Mouse (Mus musculus) midbrain, embryonic 16.5 days (tissue): ENCODE measurements around the gene Nrp1. TPM values are rescaled to one million over a fixed set of nuclear protein-coding genes. Genes with fewer than 3 reads are reported as not detected.

Experiments
- ATAC-seq: fragments of 200-750 bp; cut with Nextera tagmentation; 2 replicates; pipeline ENCODE4 v1.8.0; 2017; ENCODE audit warnings: moderate TSS enrichment
- H3K27ac ChIP-seq: fragments of 300-500 bp; sonication (generic); 2 replicates; pipeline ENCODE4 v1.5.1; 2014; ENCODE audit warnings: mild to moderate bottlenecking, low read length, mixed read lengths
- H3K27me3 ChIP-seq: fragments of 300-500 bp; sonication (generic); 2 replicates; pipeline ENCODE4 v1.6.1; 2014; ENCODE audit warnings: low read depth, low read length, mixed read lengths; ENCODE audit not compliant: control insufficient read depth, insufficient read depth
- H3K36me3 ChIP-seq: fragments of 300-500 bp; sonication (generic); 2 replicates; pipeline ENCODE4 v1.6.1; 2014; ENCODE audit warnings: mild to moderate bottlenecking, low read length, moderate library complexity, mixed read lengths; ENCODE audit not compliant: control insufficient read depth, insufficient read depth
- H3K4me1 ChIP-seq: fragments of 300-500 bp; sonication (generic); 2 replicates; pipeline ENCODE4 v1.6.1; 2014; ENCODE audit warnings: mild to moderate bottlenecking, low read length, mixed read lengths; ENCODE audit not compliant: control insufficient read depth, insufficient read depth
- H3K4me2 ChIP-seq: fragments of 300-500 bp; sonication (generic); 2 replicates; pipeline ENCODE4 v1.6.1; 2014; ENCODE audit warnings: mild to moderate bottlenecking, low read length, mixed read lengths
- H3K4me3 ChIP-seq: fragments of 300-500 bp; sonication (generic); 2 replicates; pipeline ENCODE4 v1.5.1; 2014; ENCODE audit warnings: low read depth, mild to moderate bottlenecking, low read length, moderate library complexity, mixed read lengths
- H3K9ac ChIP-seq: fragments of 300-500 bp; sonication (generic); 2 replicates; pipeline ENCODE4 v1.6.1; 2014; ENCODE audit warnings: low read depth, low read length, mixed read lengths
- H3K9me3 ChIP-seq: fragments of 300-500 bp; sonication (generic); replicated peaks from 2 replicates; pipeline ENCODE4 v1.6.1; 2014; ENCODE audit warnings: mild to moderate bottlenecking, low read length, mixed read lengths; ENCODE audit not compliant: control insufficient read depth, poor library complexity, severe bottlenecking
- WGBS: fragments of 180-500 bp; shearing (Covaris S2); extraction: QIAGEN DNeasy Blood & Tissue Kit; methylation state at CpG from one replicate; pipeline ENCODE4 v1.1.7; 2014; 5-methylcytosine and 5-hydroxymethylcytosine counted together
- polyA plus RNA-seq: library from polyadenylated mRNA; unstranded; fragments of >200 nt; fragmentation: Nextera tagmentation; extraction: Ambion mirVana; gene quantifications from 2 replicates; pipeline ENCODE4 v1.2.1, GENCODE M21; 2015

Nrp1 gene
- polyA plus RNA-seq, 1 experiment from 2014 or later = 85.8 TPM

DNA sequence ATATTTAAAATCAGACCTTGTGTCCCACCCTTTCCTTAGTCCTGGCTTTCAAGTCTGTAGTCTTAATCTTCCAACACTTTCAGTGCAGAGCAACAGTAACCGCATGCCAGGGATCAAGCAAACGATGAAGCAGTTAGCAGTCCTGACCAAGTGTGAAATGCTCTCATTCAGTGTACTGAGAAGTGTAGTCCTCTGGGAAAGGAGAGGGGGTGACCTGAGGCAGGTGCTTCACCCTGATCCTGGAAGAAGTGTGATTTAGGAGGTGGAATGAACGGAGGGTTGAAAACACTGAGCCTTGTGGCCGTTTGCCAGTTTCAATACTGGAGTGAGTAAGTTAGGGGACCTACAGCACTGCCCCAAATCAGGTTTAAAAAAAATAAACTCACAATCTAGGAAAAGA, 119.6 kb downstream of the Nrp1 start:
- Histone ChIP-seq H3K36me3 (peaks cover 2% of the 10 kb centered on the region), H3K9me3 (no peaks in the 10 kb centered on the region), H3K27me3 (no peaks in the 10 kb centered on the region), H3K4me1 (no peaks in the 10 kb centered on the region), H3K4me3 (no peak overlapping the region), H3K27ac (no peak overlapping the region), H3K4me2 (no peak overlapping the region), H3K9ac (no peak overlapping the region)
- ATAC-seq = no peak
- 84% methylated on average over 4 of the region's 4 CpGs for WGBS

DNA sequence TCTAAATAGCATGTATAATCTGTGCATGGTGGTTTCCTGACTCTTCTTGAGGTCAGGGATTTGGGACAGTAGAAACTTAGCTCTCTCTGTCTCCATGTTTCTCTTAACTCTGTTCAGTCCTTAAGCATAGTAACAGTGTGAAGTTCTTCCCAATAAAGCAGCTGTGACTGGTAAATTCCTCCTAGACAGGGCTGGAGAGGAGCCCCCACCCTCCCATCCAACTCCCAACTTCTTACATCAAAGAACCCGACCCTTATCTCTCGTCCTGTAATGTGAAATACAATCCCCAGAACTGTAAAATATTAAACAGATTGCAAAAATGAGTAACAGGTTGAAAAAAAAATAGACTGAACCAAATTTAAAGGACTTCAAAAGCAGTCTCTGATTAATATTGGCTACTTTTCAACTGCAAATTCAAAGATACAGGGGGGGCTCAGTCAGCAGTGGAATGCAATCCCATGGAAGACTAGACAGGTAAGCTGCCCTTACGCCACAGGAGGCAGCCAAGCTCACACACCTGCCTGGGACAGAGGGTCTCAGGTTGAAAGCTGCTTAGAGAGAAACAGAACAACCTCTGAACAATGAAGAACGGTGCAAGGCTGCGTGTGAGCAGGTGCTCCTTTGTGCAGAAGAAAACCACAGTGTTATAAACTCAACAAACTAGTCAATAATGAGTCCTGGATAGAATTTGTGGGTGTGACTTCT, 121.1 kb downstream of the Nrp1 start:
- H3K9me3 ChIP-seq = no peaks in the 10 kb centered on the region

DNA sequence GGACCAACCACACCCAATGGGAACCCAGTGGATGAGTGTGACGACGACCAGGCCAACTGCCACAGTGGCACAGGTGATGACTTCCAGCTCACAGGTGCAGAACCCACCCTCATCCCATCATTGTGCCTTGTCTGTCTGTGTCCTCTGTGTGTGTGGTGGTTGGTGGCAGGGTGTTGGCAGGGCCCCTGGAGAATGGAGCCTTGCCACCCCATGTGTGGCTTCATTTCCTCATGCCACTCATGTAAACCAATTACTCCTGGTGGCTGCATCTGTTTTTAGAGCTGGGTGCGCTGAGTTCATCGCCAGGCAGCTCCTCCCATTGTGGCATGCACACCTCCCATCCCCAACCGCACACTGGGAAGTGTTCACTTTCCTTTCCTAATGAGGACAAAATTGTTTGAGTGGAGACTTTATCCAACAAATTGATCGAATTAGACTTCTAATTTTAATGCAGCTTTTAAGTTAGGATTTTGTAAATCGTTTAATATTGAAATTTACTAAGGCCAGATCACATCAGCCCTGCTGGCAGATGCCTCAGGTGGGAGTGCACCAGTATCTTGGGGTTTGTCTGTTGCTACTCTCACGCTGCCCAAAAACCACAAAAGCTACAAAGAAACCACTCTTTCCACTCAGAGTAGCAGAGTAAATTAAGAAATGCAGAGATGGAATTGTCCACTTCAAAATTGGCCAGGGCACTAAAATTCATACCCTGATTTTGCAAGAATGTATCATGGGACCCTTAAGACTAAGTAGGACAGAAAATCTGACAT, 122.7 kb downstream of the Nrp1 start:
- ATAC-seq = no peak
- 91% methylated on average over 8 of the region's 8 CpGs for WGBS
- H3K36me3 ChIP-seq = peaks cover 2% of the 10 kb centered on the region

More for the DNA sequence above, 121.1 kb downstream of the Nrp1 start:
- H3K4me3 ChIP-seq = no peak overlapping the region
- 73% methylated on average over 5 of the region's 5 CpGs for WGBS
- no peak overlapping the region for H3K4me2 ChIP-seq
- peaks cover 2% of the 10 kb centered on the region for H3K36me3 ChIP-seq
- no peak for ATAC-seq
- H3K4me1 ChIP-seq = no peaks in the 10 kb centered on the region
- no peaks in the 10 kb centered on the region for H3K27me3 ChIP-seq
- H3K27ac ChIP-seq = no peak overlapping the region
- H3K9ac ChIP-seq = no peak overlapping the region

DNA sequence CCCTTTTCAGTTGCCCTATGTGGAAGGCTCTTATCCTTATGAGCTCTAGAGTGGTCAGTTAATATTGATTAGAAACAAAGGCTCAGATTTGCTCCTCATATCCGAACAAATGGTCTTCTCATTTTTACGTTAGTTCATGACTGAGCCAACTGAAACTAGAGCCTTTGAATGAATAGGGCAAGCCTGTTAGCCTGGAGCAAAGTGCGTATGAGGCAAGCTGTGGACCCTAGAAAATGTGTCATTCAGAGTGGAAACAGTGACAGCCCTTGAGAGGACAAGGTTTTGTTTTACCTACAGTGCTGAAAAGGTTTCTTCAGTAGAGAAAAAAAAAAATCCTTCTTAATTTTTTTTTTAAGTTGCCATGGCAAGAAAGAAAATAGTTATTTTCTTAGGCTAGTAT, 124.9 kb downstream of the Nrp1 start:
- Histone ChIP-seq H3K9ac (no peak overlapping the region), H3K4me3 (no peak overlapping the region), H3K4me1 (no peaks in the 10 kb centered on the region), H3K4me2 (no peak overlapping the region), H3K27ac (no peak overlapping the region), H3K9me3 (no peaks in the 10 kb centered on the region), H3K27me3 (no peaks in the 10 kb centered on the region), H3K36me3 (no peaks in the 10 kb centered on the region; the same call in 1 of the 2 replicates)
- WGBS = 83% methylated on average over 3 of the region's 3 CpGs
- ATAC-seq = no peak

More for the DNA sequence above, 122.7 kb downstream of the Nrp1 start:
- no peak overlapping the region for H3K4me2 ChIP-seq
- no peak overlapping the region for H3K9ac ChIP-seq
- H3K9me3 ChIP-seq = no peaks in the 10 kb centered on the region
- no peaks in the 10 kb centered on the region for H3K4me1 ChIP-seq
- H3K4me3 ChIP-seq = no peak overlapping the region
- no peak overlapping the region for H3K27ac ChIP-seq
- H3K27me3 ChIP-seq = no peaks in the 10 kb centered on the region

DNA sequence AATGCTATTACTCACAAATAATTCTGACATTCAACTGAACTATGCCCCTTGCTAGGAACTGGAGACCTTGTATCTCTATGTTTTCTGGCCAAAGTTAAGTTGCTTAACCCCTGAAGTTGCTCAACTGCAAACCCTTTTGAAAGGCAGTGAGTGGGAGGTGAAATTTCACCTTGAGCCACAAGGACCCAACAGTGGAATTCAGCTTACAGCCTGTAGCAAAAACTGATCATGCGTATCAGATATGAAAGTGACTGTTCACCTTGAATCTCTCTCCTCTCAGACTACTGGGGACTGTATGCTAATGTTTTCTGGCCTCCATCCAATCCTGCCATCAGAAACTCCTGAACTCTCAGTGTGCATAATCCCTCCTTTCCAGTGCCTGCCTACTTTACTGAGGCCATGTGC, 126.3 kb downstream of the Nrp1 start:
- Histone ChIP-seq H3K9me3 (no peaks in the 10 kb centered on the region), H3K36me3 (no peaks in the 10 kb centered on the region; the same call in none of the 2 replicates), H3K9ac (no peak overlapping the region), H3K4me2 (no peak overlapping the region), H3K27ac (no peak overlapping the region), H3K27me3 (no peaks in the 10 kb centered on the region), H3K4me1 (no peaks in the 10 kb centered on the region), H3K4me3 (no peak overlapping the region)
- 77% methylated on average over 1 of the region's 1 CpGs for WGBS
- no peak for ATAC-seq

DNA sequence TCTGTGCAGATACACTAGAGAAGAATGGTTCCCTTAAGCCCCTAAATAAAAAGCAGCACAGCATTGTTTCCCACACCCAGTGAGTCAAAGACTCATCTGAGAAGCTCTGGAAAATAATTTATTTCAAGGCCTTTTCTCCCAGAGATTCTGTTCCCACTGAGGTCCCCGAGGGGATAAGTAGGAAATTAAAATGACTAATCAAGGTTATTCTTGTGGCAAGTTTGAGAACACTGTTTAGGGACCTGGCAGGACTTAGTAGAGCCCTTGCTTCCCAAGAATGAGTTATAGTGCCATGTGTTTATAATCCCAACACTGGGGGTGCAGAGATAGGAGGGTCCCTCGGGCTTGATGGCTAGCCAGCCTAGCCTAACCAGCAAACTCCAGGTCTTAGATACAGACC, 127.6 kb downstream of the Nrp1 start:
- no peak overlapping the region for H3K4me3 ChIP-seq
- H3K9me3 ChIP-seq = no peaks in the 10 kb centered on the region
- no peaks in the 10 kb centered on the region for H3K4me1 ChIP-seq
- H3K27me3 ChIP-seq = no peaks in the 10 kb centered on the region
- no peak overlapping the region for H3K9ac ChIP-seq
- 63% methylated on average over 2 of the region's 2 CpGs for WGBS
- no peak overlapping the region for H3K4me2 ChIP-seq
- no peak overlapping the region for H3K27ac ChIP-seq
- ATAC-seq = no peak
- H3K36me3 ChIP-seq = no peaks in the 10 kb centered on the region; the same call in none of the 2 replicates

DNA sequence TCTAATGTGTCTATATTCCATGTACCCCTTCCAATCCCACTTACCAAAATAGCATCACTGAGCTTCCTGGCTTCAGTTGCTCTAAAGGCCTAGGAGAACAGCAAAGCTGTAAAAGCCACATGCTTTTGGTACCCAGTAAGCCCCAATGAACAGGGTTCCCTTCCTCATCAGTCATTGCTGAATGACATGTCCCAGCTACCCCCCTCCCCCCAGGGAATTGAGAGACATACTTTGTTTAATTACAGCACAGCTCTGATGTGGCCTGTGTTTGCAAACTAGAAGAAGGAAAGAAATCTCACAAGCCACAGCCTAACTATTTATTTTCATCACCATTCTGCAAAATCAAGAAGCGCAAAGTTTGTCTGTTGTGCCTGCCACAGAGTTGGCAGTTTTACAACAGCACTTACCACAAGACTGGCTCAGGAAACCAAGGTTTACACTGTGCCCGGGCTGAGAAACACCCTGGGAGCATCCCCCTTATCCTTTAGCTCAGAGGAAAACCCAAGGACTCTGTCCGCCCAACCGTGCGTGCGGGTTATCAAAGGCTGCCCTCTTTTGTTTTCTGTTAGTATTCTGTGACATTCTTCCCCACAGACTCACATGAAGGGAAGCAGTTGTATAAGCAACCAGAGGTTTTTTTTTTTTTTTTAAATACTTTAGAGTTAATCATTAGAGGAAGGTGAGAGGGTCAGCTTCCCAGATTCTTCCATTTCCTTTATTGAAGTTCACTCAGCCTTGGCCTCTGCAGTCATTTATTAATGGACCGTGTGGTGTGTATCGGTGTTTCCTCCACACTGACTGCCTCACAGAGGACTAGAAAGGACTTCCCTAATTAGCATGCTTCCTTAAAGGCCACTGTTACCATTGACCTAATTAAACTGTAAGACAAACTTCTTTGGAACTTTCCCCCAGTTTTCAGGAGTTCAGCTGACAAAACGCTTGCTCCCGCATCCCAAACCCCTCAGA, 129.8 kb downstream of the Nrp1 start:
- no peak overlapping the region for H3K4me3 ChIP-seq
- no peak overlapping the region for H3K9ac ChIP-seq
- ATAC-seq = no peak
- H3K9me3 ChIP-seq = no peaks in the 10 kb centered on the region
- 21% methylated on average over 10 of the region's 10 CpGs for WGBS
- no peak overlapping the region for H3K27ac ChIP-seq
- H3K4me2 ChIP-seq = no peak overlapping the region
- H3K36me3 ChIP-seq = no peaks in the 10 kb centered on the region; the same call in none of the 2 replicates
- no peaks in the 10 kb centered on the region for H3K27me3 ChIP-seq
- H3K4me1 ChIP-seq = no peaks in the 10 kb centered on the region

DNA sequence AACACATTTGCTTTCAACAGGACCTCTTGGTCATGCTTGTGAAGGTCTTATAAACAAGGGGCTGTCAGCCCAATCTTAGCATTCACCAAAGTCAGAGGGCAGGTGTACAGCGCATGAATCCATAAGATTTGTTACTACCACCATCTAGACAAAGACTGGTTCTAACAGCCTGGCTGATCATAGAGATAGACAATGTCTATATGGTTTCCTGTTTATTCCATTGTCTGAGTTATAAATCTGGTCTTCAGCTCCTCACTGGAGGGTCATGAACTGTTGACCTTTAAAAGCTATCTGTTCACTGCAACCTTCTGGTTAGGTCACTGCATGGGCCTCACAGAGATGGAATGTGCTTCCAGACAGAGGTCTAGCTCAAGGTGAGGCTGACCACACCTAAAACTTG, 130.9 kb downstream of the Nrp1 start:
- H3K4me1 ChIP-seq = no peaks in the 10 kb centered on the region
- no peak overlapping the region for H3K9ac ChIP-seq
- no peak overlapping the region for H3K27ac ChIP-seq
- no peaks in the 10 kb centered on the region for H3K9me3 ChIP-seq
- H3K4me3 ChIP-seq = no peak overlapping the region
- H3K36me3 ChIP-seq = no peaks in the 10 kb centered on the region; the same call in none of the 2 replicates
- no peaks in the 10 kb centered on the region for H3K27me3 ChIP-seq
- no peak for ATAC-seq
- 97% methylated on average over 1 of the region's 1 CpGs for WGBS
- H3K4me2 ChIP-seq = no peak overlapping the region
